Mouse (Mus musculus) thymus, postnatal 10 days (tissue): ENCODE data around the gene Ccdc162.
A peak's percentile ranks its signal among the peaks of the same experiment; 100 is the strongest.

ENCODE experiments used
- DNase-seq, 2 experiments: peaks; one replicate each; pipeline ENCODE4 v3.0.0; 2021; ENCODE audit warnings: low spot score in 2 of 2

The Ccdc162 gene

GRCm38 (mm10) chr10:41537983-41538330 is 178.5 kb downstream of the Ccdc162 start:
- no peak for DNase-seq

- no peak for DNase-seq
These were observed 179.0 kb downstream of the Ccdc162 start for GRCm38 (mm10) chr10:41537226-41537982.

- no peak for DNase-seq
These were observed 179.7 kb downstream of the Ccdc162 start for GRCm38 (mm10) chr10:41536714-41537113.

GRCm38 (mm10) chr10:41535991-41536390 is 180.4 kb downstream of the Ccdc162 start:
- no peak for DNase-seq

- no peak for DNase-seq
These were observed 186.5 kb downstream of the Ccdc162 start for GRCm38 (mm10) chr10:41529972-41530371.

GRCm38 (mm10) chr10:41525696-41526095 is 190.7 kb downstream of the Ccdc162 start:
- no peak for DNase-seq

- DNase-seq, result no peak
These were observed 193.0 kb downstream of the Ccdc162 start for GRCm38 (mm10) chr10:41523386-41523785.

- no peak for DNase-seq
These were observed 196.1 kb downstream of the Ccdc162 start for GRCm38 (mm10) chr10:41520410-41520673.

- DNase-seq, result peak; percentile 61 to 62
These were observed 196.6 kb downstream of the Ccdc162 start for GRCm38 (mm10) chr10:41519640-41520409.

GRCm38 (mm10) chr10:41518981-41519618 is 197.3 kb downstream of the Ccdc162 start, which contains the start of gene Cd164:
Gene Cd164 (plus strand): TSS chr10:41519414.
- peak; percentile 88 to 93 for DNase-seq

GRCm38 (mm10) chr10:41518508-41518980 is 197.9 kb downstream of the Ccdc162 start:
- DNase-seq, result peak; percentile 78 to 82

GRCm38 (mm10) chr10:41514921-41515320 is 201.5 kb downstream of the Ccdc162 start:
- DNase-seq, result no peak

GRCm38 (mm10) chr10:41514301-41514700 is 202.1 kb downstream of the Ccdc162 start:
- DNase-seq, result no peak

GRCm38 (mm10) chr10:41509160-41509559 is 207.3 kb downstream of the Ccdc162 start:
- peak in 1 of 2 experiments; percentile 35 for DNase-seq

- peak; percentile 40 to 65 for DNase-seq
These were observed 211.0 kb downstream of the Ccdc162 start for GRCm38 (mm10) chr10:41505446-41505845.

- DNase-seq, result no peak
These were observed 211.4 kb downstream of the Ccdc162 start for GRCm38 (mm10) chr10:41504996-41505395.

- no peak for DNase-seq
These were observed 215.5 kb downstream of the Ccdc162 start for GRCm38 (mm10) chr10:41500941-41501340.

- no peak for DNase-seq
These were observed 225.3 kb downstream of the Ccdc162 start for GRCm38 (mm10) chr10:41491111-41491510.

GRCm38 (mm10) chr10:41490518-41490873 is 225.9 kb downstream of the Ccdc162 start:
- DNase-seq, result no peak

- DNase-seq, result peak; percentile 88 to 90
These were observed 226.5 kb downstream of the Ccdc162 start, which contains the start of the genes Smpd2 and Ppil6 for GRCm38 (mm10) chr10:41489708-41490517. Gene Smpd2 (minus strand): TSS chr10:41490369. Gene Ppil6 (plus strand): TSS chr10:41490439.

- no peak for DNase-seq
These were observed 227.1 kb downstream of the Ccdc162 start for GRCm38 (mm10) chr10:41489294-41489693.

GRCm38 (mm10) chr10:41488877-41489276 is 227.6 kb downstream of the Ccdc162 start:
- DNase-seq, result no peak
